Mouse (Mus musculus) cerebellum, adult 9-10 months (tissue): Measurements from ENCODE around the gene Cx3cr1.

Experiments used
- DNase-seq: peaks from one replicate; pipeline ENCODE4 v3.0.0; 2022

The Cx3cr1 gene

DNA sequence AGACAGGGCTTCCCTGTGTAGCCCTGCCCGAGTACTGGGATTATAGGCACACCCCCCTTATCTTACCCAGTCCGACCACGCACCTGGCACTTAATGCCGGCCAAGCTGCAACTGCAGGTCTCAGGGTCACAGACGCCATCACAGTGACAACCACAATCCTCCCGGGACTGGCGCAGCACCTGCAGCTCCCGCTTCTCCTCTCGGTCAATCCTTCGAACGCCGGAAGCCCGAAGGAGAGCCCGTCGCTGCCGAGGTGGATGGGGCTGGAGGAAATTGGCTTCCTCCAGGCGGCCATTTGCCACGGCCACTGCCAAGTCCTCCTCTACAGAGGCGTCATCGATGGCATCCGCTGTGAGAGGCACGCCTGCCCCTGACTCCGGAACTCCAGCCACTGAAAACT is 96.4 kb downstream of the Cx3cr1 start:
- DNase-seq = no peak

DNA sequence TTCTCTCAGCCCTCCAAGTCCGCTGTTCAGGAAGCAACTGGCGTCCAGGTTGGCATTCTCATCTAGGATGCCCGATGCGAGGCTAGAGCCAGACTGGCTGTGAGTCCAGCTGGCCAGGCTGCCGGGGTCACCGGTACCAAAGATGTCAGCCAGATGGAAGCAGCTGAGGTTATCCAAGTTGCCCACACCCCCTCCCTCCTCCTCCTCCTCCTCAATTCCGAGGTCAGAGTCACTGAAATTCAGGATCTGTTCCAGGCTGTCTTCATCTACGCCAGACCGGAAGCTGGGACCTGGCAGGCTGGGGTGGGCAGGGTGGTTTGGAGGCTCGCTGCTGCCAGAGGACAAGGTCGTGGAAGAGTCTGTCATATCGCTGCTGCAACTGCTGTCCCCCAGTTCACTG is 97.1 kb downstream of the Cx3cr1 start:
- DNase-seq = peak; percentile 77

DNA sequence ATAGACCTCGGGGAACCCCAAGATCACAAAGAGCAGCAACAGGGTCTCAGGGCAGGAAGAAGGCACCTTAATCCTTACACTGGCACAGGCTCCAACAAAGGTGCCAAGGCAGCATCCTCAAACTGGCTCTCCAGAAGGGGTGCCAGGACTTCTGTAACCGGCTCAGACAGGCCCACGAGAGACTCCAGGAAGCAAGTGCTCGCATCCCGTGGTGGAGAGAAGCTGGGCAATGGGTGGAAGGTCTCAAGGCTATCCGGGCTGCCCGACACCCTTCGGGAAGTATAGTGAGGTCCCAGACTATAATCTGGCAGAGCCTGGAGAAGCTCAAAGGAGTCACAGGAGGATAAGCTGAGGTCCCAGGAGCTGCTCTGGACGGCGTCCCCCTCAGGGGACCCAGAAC is 97.5 kb downstream of the Cx3cr1 start:
- peak; percentile 59 for DNase-seq

DNA sequence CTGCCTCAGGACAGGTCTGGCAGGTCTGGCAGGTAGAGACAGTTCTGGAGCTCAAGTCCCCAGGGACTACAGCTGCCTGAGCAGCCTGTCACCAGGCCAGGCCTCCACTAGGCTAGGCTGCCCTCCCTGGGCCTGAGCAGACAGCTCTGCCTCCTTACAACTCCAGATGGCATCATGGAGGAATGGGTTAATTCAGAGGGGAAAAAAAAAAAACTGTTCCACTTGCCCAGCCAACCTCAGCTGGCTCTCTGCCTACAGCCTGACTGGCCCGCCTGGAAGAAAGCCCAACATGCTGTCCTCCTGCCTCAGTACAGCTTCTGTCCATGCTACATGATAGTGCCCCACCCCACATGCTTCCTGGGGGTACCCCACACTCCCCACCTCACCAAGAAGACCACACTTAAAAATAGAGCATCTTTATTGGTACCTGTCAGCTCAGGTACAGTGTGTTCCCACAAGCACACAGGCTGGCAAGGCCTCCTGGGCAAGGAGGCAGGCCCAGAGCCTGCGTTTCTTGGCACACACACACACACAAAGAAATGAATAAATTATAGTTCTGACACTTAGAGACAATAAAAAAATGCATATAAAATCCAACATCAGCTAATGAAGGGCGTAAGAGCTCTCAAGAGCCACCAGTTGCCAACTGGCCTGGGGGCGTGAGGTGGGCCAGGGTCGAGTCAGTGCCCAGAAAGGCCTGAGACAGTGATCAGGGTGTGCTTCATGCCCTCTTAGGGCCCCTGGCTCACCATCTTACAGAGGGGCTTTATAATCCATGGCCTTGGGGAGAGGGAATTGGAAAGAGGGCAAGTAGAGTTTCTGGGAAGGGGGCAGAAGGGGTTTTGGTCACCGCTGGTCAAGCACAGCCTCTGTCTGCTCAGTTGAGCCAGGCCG is 98.7 kb downstream of the Cx3cr1 start:
- peak; percentile 89 for DNase-seq

DNA sequence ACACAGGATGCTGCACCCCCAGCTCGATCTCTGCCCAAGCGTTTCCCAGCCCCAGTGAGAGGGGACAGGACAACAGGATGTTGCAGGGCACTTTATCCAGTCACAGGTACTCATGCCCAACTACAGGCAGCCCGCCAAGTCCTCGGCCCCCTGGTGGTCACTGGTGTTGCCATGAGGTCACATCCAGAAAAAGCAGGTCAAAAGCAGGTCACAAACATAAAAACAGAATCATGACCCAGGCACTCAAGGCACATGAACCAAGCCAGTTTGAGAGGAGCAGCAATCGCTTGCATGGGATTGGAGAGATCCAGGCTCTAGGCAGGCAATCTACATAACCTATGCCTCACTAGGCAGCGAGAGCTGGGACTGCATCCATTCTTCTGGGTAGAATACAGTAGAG is 99.5 kb downstream of the Cx3cr1 start:
- peak; percentile 80 for DNase-seq

DNA sequence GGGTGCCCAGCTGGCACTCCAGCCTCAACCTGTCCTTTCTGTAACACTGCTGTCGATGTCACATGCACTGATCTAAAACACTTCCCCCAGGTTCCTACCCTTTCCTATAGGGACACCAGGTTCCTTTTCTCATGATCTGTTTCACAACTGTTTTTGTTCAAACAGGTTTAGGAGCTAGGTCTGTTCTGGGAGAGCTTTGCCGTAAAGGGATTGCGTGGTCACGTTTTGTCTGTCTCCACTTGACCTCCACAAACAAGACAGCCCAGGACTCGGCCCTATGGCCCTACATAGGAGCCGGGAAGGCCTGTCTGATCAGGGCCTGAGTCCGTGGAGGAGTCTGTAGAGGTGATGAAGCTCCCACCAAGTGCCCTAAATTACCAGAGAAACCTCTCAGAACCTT is 99.9 kb downstream of the Cx3cr1 start:
- no peak for DNase-seq

DNA sequence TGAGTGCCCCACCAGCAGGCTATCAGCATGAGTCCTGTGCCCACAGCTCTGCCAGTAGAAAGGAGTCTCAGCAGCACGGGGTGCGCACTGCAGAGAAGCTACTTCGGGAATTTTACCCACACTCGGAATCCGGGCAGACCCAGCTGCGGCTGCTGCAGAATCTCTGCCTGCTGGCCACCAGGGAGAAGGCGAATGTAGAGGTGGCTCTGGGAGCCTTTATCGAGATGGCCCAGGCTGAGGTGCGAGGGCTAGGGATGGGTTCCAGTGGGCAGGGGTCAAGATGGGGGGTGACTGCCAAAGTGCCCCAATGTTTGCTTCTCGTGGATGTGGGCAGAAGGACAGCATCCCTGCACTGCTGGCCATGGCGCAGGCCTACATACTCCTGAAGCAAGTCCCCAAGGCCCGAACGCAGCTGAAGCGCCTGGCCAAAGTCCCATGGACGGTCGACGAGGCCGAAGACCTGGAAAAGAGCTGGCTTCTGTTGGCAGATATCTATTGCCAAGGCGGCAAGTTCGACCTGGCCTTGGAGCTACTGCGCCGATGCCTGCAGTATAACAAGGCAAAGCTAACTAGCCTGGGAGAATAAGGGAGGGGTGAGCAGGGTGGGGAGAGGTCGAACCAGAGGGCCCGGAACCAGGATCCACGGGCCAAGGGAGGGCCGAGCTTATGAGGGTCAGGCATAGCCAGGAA is 103.3 kb downstream of the Cx3cr1 start:
- DNase-seq = no peak

DNA sequence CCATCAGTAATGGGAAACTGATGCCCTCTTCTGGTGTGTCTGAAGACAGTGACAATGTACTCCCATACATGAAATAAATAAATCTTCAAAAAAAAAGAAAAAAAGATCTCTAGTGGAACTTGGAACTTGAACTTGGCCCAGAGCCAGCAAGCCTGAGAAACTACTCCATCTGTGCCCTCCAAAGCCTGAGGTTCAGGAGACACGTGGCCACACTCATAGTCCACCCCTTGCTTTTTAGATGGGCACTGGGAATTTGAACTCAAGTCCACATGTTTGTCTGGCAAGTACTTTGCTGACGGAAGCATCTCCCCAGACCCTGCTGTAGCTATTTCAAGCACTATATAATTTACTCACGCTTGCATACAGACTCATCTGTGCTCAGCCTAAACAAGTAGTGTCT is 104.5 kb downstream of the Cx3cr1 start:
- no peak for DNase-seq

DNA sequence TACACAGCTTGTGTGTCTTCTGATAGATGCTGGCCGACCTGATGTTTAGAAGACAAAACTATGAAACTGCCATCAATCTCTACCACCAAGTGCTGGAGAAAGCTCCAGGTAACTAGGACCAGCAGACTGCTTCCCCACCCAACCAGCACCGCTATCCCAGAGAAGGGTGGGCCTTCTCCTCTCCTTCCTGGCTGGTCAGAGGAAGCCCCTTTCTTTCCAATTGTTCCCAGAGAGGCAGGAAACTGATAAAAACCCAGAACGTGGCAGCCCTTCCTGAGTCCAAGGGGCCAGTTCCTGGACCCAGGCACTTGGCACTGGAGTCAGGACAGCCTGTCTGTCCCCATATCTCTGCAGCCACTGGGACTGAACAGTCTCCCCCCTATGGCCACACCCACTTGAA is 105.5 kb downstream of the Cx3cr1 start:
- DNase-seq = no peak

DNA sequence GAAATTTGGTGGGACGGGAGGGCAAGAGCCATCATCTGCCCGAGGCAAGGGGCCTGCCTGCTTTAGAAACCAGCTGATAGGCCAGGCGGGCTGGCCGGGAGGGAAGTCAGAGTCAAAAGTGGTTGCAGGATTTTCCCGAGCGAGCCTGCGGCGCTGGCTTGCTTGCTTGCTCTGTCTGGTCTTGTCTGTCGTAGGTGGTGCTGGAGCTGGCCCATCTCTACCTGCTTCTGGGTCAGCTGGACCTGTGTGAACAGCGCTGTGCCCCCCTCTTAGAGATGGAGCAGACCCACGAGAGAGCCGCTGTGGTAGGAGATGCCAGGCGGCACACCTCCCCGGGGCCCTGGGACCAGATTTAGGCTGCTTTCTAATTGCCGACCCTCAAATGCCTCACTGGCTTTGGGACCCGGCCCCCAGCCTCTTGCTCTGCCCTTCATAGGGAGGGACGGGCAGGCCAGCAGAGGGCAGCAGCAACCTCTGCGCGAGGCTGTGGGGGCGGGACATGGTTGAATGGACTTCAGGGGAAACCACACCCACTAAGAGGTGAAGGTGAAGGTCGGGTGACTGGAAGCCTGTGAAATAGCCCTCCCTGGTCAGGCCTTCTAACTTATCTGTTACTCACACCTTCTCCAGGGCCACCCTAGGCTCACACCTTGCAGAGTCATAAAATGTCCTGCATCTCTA is 106.6 kb downstream of the Cx3cr1 start:
- DNase-seq = no peak

DNA sequence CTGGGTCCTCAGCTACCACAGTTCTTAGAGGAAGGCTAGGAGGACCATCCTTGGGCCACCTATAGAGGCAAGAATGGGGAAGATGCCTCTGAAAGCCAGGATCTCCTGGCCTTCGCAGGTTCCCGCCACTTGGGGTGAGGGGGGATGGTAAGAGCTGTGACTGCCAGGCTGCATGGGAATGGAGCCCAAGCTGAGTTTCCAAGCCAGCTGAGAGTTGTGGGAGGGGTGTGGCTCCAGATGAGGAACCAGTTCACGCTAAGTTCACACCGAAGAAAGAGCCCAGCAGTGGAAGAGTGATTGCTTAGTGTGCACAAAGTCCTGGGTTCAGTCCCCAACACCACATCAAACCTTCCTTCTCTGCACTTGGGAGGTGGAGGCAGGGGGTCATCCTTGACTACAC is 107.5 kb downstream of the Cx3cr1 start:
- no peak for DNase-seq

DNA sequence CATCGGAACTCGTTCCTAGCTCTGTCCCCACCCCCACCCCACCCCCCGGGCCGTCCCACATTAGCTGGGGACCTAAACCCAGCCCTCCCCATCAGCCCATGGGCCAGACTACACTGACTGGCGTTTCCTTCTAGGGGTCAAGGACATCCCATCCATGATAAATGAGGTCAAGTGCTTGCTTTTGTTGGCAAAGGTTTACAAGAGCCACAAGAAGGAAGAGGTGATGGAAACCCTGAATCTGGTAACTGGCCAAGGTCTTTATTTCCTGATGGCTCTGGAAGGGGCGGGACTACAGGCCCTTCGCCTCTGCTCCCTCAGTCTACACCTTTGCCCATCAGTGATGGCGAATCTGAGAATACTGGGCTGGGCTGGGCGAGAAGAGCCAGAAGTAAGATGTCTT is 110.8 kb downstream of the Cx3cr1 start:
- DNase-seq = no peak

DNA sequence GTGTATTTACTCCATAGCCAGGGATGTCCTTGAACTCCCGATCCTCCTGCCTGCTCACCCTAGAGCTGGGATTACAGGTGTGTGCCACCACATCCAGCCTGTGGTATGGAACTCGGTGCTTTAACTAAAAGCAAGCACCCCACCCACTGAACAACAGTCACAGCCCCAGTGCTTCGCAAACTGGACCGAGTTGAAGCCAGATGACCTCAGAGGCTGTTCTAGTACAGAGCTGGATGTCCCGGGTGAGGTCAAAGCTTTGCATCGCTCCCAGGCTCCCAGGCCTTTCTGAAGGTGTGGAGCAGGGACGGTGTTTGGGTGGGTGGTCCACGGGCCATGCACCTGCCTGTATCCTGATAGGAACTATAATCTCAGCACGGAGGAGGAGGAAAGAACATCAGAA is 118.3 kb downstream of the Cx3cr1 start:
- no peak for DNase-seq

DNA sequence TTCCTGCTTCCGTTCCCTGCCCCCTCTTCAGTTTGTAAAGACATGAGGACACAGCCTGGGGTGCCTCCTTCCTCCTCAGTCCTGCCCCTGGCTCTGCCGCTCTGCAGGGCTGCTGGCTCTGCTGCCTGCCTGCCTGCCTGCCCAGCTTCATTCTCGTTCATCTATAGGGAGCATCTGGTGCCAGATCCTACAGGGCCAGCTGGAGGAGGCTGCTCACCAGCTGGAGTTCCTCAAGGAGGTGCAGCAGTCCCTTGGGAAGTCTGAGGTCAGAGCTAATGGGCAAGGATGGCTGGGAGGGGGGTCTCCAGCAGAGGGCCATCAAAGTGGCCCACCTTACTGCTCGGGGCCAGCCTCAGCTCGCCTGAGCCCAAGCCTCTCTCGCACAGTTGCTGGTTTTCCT is 119.2 kb downstream of the Cx3cr1 start:
- no peak for DNase-seq

DNA sequence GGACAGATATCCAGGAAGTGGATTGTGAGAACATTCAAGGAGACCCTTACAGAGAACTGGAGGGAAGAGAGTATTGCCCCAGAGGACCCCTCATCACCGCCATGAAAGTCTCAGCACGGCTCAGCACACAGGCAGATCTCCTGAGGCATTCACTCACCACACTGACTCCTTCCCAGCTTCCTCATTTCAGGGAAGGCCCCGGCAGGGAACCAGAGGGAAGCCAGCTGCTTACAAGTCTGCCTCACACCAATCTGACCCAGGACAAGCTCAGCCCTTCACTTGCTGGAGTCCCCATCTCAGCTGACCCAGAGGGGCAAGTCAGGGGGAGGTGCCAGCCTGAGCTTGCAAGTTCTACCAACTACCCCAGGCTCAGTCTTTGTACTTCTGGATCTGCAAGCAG is 120.9 kb downstream of the Cx3cr1 start:
- no peak for DNase-seq

DNA sequence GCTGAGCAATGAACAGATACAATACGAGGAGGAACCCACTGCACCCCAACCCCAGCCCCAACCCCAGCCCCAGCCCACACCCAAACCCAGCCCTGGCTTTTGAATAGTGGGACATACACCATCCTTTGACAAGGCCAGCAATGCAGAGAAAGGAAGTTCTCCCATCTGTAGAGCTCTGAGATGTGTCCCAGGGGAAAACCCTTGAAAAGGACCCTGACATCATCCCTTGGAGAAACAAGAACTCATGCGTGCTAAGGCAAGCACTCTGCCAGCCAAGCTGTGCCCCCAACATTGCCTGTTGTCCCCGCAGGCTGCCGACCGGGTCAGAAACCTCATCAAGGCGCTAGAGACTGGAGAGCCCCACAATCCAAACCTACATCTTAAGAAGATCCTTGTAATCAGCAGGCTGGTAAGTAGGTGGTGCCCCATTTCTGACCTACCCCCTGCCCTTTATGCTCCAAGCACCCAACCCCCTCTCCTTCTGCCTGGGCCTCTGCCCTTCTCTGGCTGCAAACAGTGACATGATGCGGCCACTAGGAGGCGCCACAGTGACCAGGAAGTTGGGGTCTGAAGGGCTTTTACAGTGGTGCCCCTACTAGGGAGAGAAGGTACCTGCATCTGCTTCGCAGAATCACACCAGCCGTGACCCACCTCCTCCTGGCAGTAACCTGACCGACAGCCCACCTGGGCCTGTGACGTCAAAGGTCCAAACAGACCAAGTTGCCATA is 124.3 kb downstream of the Cx3cr1 start:
- DNase-seq = no peak

DNA sequence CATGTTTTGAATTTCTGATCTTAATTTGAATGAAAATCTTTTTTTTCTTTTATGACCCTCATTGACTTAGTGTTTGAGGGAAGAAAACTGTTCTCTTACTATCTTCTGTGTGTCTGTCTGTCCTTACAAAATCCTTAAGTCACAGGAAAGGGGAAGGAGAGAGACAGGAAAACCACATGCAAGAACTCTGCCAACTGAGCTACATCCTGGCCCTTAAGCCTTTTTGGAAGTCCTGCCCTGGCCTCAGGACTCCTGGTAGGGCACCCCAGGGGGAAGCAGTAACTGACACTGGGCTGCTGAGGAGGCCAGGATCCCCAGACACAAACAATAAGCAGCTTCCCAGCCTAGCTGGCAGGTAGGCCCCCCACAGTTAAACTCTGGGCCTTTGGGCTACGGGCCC is 126.4 kb downstream of the Cx3cr1 start:
- no peak for DNase-seq

DNA sequence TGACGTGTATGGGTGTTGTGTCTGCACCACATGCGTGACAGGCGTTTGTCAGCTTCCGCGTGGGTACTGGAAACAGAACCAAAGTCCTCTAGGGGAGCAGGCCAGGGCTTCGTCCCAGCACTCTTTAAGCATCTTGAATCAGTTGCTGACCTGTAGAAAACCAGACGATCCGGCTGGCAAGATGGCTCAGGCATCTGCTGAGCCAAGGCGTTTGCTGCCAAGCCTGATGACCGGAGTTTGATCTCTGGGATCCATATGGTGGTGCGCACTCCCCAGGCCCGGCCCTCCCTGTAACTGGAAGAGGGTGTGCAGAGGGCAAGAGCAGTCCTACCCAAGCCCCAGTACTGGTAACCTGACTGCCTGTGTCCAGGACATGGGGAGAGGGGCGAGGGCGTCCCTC is 127.8 kb downstream of the Cx3cr1 start:
- no peak for DNase-seq

DNA sequence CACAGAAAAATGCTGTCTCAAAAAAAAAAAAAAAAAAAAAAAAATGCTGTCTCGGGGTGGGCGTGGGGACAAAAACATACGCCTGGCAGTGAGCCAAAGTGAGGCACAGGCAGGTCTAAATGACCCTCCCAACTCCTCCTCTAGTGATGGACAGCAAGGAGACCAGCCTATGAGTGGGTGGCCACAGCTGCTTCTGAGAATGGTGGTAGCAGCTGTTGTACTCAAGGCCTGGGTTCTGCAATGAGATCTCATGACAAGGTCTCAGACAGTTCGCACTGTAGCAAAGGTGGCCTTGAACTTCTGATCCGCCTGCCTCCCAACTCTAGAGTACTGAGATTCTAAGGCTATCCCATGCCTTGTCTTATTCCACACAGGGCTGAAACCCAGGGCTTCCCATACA is 128.3 kb downstream of the Cx3cr1 start:
- no peak for DNase-seq

DNA sequence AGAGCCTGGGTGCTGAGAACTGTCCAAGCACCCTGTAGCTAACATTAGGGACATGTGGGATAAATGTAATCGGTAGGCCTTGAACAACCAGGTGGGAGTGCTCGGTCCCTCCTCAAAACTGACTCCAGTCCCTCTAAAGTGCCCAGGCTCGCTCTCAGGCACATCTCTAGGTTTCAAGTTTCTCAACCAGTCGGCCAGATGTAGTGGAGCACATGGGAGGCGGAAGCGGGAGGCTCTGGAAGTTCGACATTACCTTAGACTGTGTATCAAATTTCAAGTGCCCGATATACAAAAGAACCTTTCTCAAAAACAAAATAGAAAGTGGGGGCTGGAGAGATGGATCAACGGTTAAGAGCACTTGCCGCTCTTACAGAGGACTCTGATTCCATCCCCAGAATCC is 130.0 kb downstream of the Cx3cr1 start:
- no peak for DNase-seq

DNA sequence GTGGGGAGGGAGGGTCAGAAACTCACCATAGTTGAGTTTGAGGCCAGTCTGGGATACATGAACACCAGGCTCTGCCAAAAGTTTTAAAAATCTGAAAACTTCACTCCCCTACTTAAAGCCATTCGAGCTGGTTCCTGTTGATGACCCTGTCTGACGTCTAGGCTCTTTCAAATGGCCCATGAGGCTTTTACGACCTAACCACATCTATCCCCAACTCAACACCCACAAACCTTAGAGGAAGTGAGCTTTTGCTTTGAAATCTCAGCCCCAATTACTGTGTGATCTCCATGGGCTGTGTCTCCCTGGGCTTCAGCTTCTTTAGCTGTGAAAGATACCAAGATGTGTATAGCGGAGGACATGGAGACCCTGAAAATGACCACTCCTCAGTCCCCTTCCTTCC is 131.2 kb downstream of the Cx3cr1 start:
- DNase-seq = no peak

DNA sequence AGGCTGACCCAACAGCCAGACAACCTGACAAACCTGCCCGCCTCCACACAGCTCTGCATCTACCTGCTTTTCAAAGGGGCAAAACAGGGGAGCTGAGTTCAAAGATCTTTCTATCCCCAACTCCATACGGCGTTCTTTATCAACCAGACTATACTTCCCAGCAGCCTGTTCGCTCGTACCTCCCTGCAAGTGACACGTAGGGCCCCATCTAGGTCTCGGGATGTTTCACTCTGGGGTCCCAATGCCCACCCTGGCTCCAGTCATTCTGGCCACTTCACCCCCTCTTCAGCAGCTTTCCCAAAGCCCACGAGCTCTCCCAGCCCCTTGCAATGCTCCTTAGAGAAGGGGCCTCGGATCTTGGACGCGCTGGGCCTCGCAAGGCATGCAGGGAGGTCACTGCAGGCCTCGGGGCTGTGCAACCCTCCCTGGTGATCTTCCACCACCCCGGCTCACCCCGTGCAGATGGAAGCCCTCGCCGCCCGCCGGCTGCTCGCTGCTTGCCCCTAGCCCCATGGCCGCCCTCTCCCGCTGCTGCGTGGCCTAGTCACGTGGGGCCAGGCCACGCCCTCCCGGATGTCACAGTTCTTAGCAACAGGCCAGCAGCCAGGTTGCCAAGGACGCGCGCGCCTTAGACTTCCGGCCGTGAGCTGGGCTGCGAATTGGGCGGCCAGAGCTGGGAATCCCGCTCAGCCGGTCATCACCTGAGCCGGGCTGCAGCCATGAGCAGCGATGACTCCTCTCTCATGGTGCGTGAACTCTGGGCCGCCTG is 132.5 kb downstream of the Cx3cr1 start, which contains the start of the genes Gorasp1 and Ttc21a:
Gorasp1 (minus strand) TSS at position 561 of the 769 bp plus-strand sequence.
Ttc21a (plus strand) TSS at position 602 of the 769 bp plus-strand sequence.
- DNase-seq = peak; percentile 92
